Mouse (Mus musculus) spleen, adult 2 months (tissue): Measurements from ENCODE around the gene Olfr1052. TPM values are rescaled to one million over a fixed set of nuclear protein-coding genes. Genes with fewer than 3 reads are reported as not detected.
"Not testable (repeated sequence)": the region's sequence is repeated elsewhere in the genome, so short reads cannot be mapped to it uniquely, and the experiment has no call there.

Experiments
- DNase-seq, 2 experiments: peaks; one replicate each; pipeline versions ENCODE4 v3.0.0 to v3.0.0-alpha.2; 2012 to 2021; ENCODE audit warnings: low spot score in 2 of 2, low read depth in 1 of 2
- H3K27ac ChIP-seq: fragments of 200-500 bp; 2 replicates; pipeline ENCODE4 v1.5.1; 2012; ENCODE audit warnings: low read length, inconsistent platforms; ENCODE audit not compliant: insufficient read depth
- H3K27me3 ChIP-seq: fragments of 200-500 bp; 2 replicates; pipeline ENCODE4 v1.6.1; 2012; ENCODE audit warnings: mild to moderate bottlenecking, moderate library complexity, low read length, inconsistent platforms; ENCODE audit not compliant: control insufficient read depth, insufficient read depth
- H3K36me3 ChIP-seq: fragments of 200-500 bp; 2 replicates; pipeline ENCODE4 v1.6.1; 2012; ENCODE audit warnings: mild to moderate bottlenecking, low read length, inconsistent platforms; ENCODE audit not compliant: control insufficient read depth, insufficient read depth
- H3K4me1 ChIP-seq: fragments of 200-500 bp; 2 replicates; pipeline ENCODE4 v1.6.1; 2011; ENCODE audit warnings: inconsistent platforms; ENCODE audit not compliant: control insufficient read depth, insufficient read depth, insufficient read length
- H3K4me3 ChIP-seq: fragments of 200-500 bp; 2 replicates; pipeline ENCODE4 v1.5.1; 2011; ENCODE audit warnings: mild to moderate bottlenecking, inconsistent platforms; ENCODE audit not compliant: insufficient read depth, insufficient read length; ENCODE audit errors: extremely low read depth
- CTCF ChIP-seq: fragments of 200-500 bp; IDR thresholded peaks from 2 replicates; pipeline ENCODE4 v1.5.1; 2011; ENCODE audit warnings: mild to moderate bottlenecking, inconsistent platforms; ENCODE audit not compliant: insufficient read depth, insufficient read length, insufficient replicate concordance; ENCODE audit errors: extremely low read depth
- POLR2A ChIP-seq: fragments of 200-500 bp; IDR thresholded peaks from 2 replicates; pipeline ENCODE4 v1.6.1; 2011; ENCODE audit warnings: low read depth, low read length, inconsistent platforms
- WGBS: fragments of 180-500 bp; shearing (Covaris S2); methylation state at CpG from one replicate; pipeline ENCODE4 v1.1.7; 2018; 5-methylcytosine and 5-hydroxymethylcytosine counted together
- polyA plus RNA-seq: library from polyadenylated mRNA; depleted of rRNA; stranded (reverse); fragments of >200 nt; gene quantifications from 2 replicates; pipeline ENCODE4 v1.2.3, GENCODE M21; 2012; rRNA removed

Olfr1052 gene
- not detected in 2 replicates for polyA plus RNA-seq

DNA sequence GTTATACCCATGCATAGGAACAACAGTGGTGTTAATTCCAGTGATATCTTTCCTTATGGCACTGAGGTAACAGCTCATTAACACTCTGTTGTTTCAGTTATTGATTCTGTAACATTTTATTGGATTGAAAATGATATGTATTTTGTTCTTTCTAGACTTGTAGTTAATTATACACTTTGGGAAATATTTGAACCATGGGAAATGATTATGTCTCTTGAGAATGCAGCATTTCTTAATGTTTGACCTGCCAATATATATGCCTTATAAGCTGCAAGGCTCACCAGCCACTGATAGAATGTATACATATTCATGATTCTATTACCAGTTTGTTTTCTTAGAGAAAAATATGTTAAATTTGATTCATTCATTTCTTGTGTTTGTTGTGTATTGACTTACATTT lies at the start of gene Olfr1052:
Gene Olfr1052, plus strand, starts transcription at position 301 of the 400 bp plus-strand sequence.
- no peak for DNase-seq
- Histone ChIP-seq H3K4me1 (no peaks in the 10 kb centered on the region), H3K36me3 (no peaks in the 10 kb centered on the region), H3K27me3 (no peaks in the 10 kb centered on the region), H3K27ac (no peak within 1 kb of the TSS), H3K4me3 (no peak within 1 kb of the TSS)
- TF ChIP-seq POLR2A: no peak
- TF ChIP-seq CTCF: no peak

DNA sequence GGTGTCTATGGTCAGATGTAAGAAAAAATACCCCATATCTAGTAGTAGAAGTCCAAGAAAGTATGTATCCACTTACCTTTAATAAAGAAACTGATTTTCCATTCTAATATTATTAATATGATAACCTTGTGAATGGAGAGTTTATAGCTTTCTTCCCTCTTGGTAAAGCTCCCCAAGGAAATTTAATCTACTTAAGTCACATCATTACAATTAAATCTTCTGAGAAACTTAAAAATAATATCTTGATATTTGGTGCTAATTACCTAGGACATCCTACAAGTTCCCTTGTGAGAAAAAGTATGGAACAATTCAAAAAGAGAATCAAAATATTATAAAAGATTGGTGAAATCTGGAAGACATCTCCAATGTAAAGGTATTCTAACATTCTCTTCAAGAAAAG lies 34.0 kb upstream of the Olfr1052 start, which contains the start of gene Olfr1049:
Gene Olfr1049, minus strand, starts transcription at position 101 of the 400 bp plus-strand sequence.
- H3K27me3 ChIP-seq, H3K4me1 ChIP-seq, DNase-seq, H3K4me3 ChIP-seq, H3K36me3 ChIP-seq, H3K27ac ChIP-seq: not testable (repeated sequence)

DNA sequence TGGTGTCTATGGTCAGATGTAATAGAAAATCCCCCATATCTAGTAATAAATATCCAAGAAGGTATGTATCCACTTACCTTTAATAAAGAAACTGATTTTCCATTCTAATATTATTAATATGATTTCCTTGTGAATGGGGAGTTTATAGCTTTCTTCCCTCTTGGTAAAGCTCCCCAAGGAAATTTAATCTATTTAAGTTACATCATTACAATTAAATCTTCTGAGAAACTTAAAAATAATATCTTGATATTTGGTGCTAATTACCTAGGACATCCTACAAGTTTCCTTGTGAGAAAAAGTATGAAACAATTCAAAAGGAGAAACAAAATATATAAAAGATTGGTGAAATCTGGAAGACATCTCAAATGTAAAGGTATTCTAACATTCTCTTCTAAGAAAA lies 13.3 kb upstream of the Olfr1052 start, which contains the start of gene Olfr1051:
Gene Olfr1051, minus strand, starts transcription at position 101 of the 400 bp plus-strand sequence.
- H3K4me1 ChIP-seq, H3K4me3 ChIP-seq, H3K27me3 ChIP-seq, H3K36me3 ChIP-seq, DNase-seq, H3K27ac ChIP-seq: not testable (repeated sequence)

DNA sequence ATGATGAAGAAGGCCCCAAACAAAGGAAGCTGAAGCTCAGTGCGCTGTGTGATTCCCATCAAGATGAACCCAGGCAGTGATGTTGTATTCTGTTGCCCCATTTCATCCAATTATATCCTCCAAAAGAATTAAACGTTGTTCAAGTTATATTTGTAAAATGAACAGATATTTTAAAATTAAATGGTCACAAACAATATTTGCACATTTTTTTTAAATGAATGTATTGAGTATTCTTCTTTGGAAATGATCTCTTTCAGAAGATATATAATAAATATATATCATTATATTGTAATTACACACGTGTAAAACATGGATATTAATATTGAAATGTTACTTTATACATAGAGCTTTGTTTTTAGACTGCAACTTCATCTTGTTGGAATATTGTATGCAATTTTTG lies 22.9 kb downstream of the Olfr1052 start, which contains the start of gene Olfr1053:
Gene Olfr1053, minus strand, starts transcription at position 101 of the 400 bp plus-strand sequence.
- WGBS: 57% methylated on average over 3 of the region's 3 CpGs
- no peaks in the 10 kb centered on the region for H3K36me3 ChIP-seq
- no peaks in the 10 kb centered on the region for H3K27me3 ChIP-seq
- no peak within 1 kb of the TSS for H3K27ac ChIP-seq
- no peak for TF ChIP-seq CTCF
- no peak for TF ChIP-seq POLR2A
- no peak within 1 kb of the TSS for H3K4me3 ChIP-seq
- no peaks in the 10 kb centered on the region for H3K4me1 ChIP-seq
- no peak for DNase-seq

DNA sequence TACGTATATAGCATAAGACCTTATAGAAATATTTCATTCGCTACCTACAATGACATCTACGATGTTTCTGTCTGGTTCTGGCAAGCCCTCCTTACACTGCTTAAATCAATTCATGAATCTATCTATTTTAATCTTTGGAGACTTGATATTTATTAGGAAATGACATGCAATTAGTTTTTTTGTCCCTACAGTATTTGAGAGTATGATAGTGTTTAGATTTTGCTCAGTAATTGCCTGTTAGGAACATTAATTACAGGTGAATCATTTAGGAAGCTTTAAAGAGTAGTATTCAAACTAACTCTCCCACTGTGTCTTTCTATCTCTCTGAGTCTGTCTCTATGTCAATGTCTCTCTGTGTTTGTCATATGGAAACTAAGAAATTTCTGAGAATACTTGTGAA lies 43.1 kb downstream of the Olfr1052 start, which contains the start of gene Olfr1054:
Gene Olfr1054, minus strand, starts transcription at position 101 of the 400 bp plus-strand sequence.
- H3K36me3 ChIP-seq: no peaks in the 10 kb centered on the region
- no peaks in the 10 kb centered on the region for H3K27me3 ChIP-seq
- no peak within 1 kb of the TSS; the same call in 1 of the 2 replicates for H3K4me3 ChIP-seq
- H3K27ac ChIP-seq: no peak within 1 kb of the TSS
- 91% methylated on average over 3 of the region's 3 CpGs for WGBS
- no peak for TF ChIP-seq CTCF
- no peak for TF ChIP-seq POLR2A
- DNase-seq: no peak
- no peaks in the 10 kb centered on the region for H3K4me1 ChIP-seq

Other genes starting within 250 kb of the Olfr1052 start
- gene Olfr1034, start 246.6 kb upstream of the Olfr1052 start, polyA plus RNA-seq: 0.06 and 0.11 TPM in 2 replicates
- not detected in 2 replicates for gene Olfr1036, start 218.5 kb upstream of the Olfr1052 start, polyA plus RNA-seq
- gene Olfr1037, start 205.1 kb upstream of the Olfr1052 start, polyA plus RNA-seq: not detected in 2 replicates
- gene Olfr1039, start 156.5 kb upstream of the Olfr1052 start, polyA plus RNA-seq: not detected in 2 replicates
- gene Olfr1040, start 145.7 kb upstream of the Olfr1052 start, polyA plus RNA-seq: not detected in 2 replicates
- not detected in 2 replicates for gene Olfr1042, start 130.6 kb upstream of the Olfr1052 start, polyA plus RNA-seq
- not detected in 2 replicates for gene Olfr1043, start 124.9 kb upstream of the Olfr1052 start, polyA plus RNA-seq
- not detected in 2 replicates for gene Olfr1044, start 114.6 kb upstream of the Olfr1052 start, polyA plus RNA-seq
- not detected in 2 replicates for gene Olfr52, start 106.8 kb upstream of the Olfr1052 start, polyA plus RNA-seq
- not detected in 2 replicates for gene Olfr1045, start 89.4 kb upstream of the Olfr1052 start, polyA plus RNA-seq
- not detected in 2 replicates for gene Olfr1046, start 73.1 kb upstream of the Olfr1052 start, polyA plus RNA-seq
- not detected in 2 replicates for gene Olfr1047, start 61.1 kb upstream of the Olfr1052 start, polyA plus RNA-seq
- gene Olfr1048, start 52.2 kb upstream of the Olfr1052 start, polyA plus RNA-seq: not detected in 2 replicates
- gene Olfr1049, start 34.1 kb upstream of the Olfr1052 start, polyA plus RNA-seq: not detected in 2 replicates
- gene Olfr1051, start 13.4 kb upstream of the Olfr1052 start, polyA plus RNA-seq: not detected in 2 replicates
- gene Olfr1053, start 22.8 kb downstream of the Olfr1052 start, polyA plus RNA-seq: not detected in 2 replicates
- gene Olfr1054, start 43.0 kb downstream of the Olfr1052 start, polyA plus RNA-seq: not detected in 2 replicates
- not detected in 2 replicates for gene Olfr1055, start 57.8 kb downstream of the Olfr1052 start, polyA plus RNA-seq
- gene Olfr1056, start 70.0 kb downstream of the Olfr1052 start, polyA plus RNA-seq: not detected in 2 replicates
- not detected in 2 replicates for gene Olfr1057, start 85.9 kb downstream of the Olfr1052 start, polyA plus RNA-seq
- not detected in 2 replicates for gene Olfr1058, start 96.1 kb downstream of the Olfr1052 start, polyA plus RNA-seq
- not detected in 2 replicates for gene Olfr1061, start 121.6 kb downstream of the Olfr1052 start, polyA plus RNA-seq
- gene Olfr1062, start 134.3 kb downstream of the Olfr1052 start, polyA plus RNA-seq: not detected in 2 replicates
- gene Olfr1065, start 158.1 kb downstream of the Olfr1052 start, polyA plus RNA-seq: not detected in 2 replicates
- gene Olfr1066, start 163.8 kb downstream of the Olfr1052 start, polyA plus RNA-seq: not detected in 2 replicates
- gene Olfr228, start 194.9 kb downstream of the Olfr1052 start, polyA plus RNA-seq: not detected in 2 replicates
- gene Olfr1076, start 216.0 kb downstream of the Olfr1052 start, polyA plus RNA-seq: not detected in 2 replicates